Mouse (Mus musculus) olfactory bulb, adult 2 months (tissue): ENCODE results near the gene Wdr54. TPM values are rescaled to one million over a fixed set of nuclear protein-coding genes. Genes with fewer than 3 reads are reported as not detected.
"Not testable (repeated sequence)": the region's sequence is repeated elsewhere in the genome, so short reads cannot be mapped to it uniquely, and the experiment has no call there.

Source experiments
- H3K27ac ChIP-seq: fragments of 200-500 bp; 2 replicates; pipeline ENCODE4 v1.5.1; 2012; ENCODE audit warnings: low read depth, low read length; ENCODE audit not compliant: insufficient read depth
- H3K4me1 ChIP-seq: fragments of 200-500 bp; 2 replicates; pipeline ENCODE4 v1.6.1; 2012; ENCODE audit warnings: low read length; ENCODE audit not compliant: control insufficient read depth, insufficient read depth
- H3K4me3 ChIP-seq: fragments of 200-500 bp; 2 replicates; pipeline ENCODE4 v1.5.1; 2012; ENCODE audit warnings: mild to moderate bottlenecking, low read depth, low read length, moderate library complexity; ENCODE audit not compliant: insufficient read depth
- CTCF ChIP-seq: fragments of 200-500 bp; IDR thresholded peaks from 2 replicates; pipeline ENCODE4 v1.5.1; 2012; ENCODE audit warnings: low read depth, mild to moderate bottlenecking, low read length, moderate library complexity; ENCODE audit not compliant: insufficient read depth
- POLR2A ChIP-seq: fragments of 200-500 bp; IDR thresholded peaks from 2 replicates; pipeline ENCODE4 v1.6.1; 2012; ENCODE audit warnings: mild to moderate bottlenecking, low read depth, low read length, moderate library complexity; ENCODE audit not compliant: insufficient read depth
- WGBS: fragments of 180-500 bp; shearing (Covaris S2); methylation state at CpG from one replicate; pipeline ENCODE4 v1.1.7; 2018; 5-methylcytosine and 5-hydroxymethylcytosine counted together
- polyA plus RNA-seq: library from polyadenylated mRNA; stranded (reverse); fragments of >200 nt; gene quantifications from 2 replicates; pipeline ENCODE4 v1.2.4, GENCODE M21; 2012; ENCODE audit warnings: low replicate concordance; ENCODE audit not compliant: missing spikeins, insufficient read depth, insufficient read length

The Wdr54 gene
- polyA plus RNA-seq, 1 experiment = not detected

- Histone ChIP-seq H3K27ac (no peak overlapping the region), H3K4me3 (no peak overlapping the region), H3K4me1 (peaks cover 6% of the 10 kb centered on the region)
- WGBS = 3% methylated on average over 8 of the region's 8 CpGs
- TF ChIP-seq CTCF (no peak), POLR2A (no peak)
Observed at GRCm38 (mm10) chr6:83162701-83163100, 6.5 kb upstream of the Wdr54 start.

- peaks cover 6% of the 10 kb centered on the region for H3K4me1 ChIP-seq
- H3K27ac ChIP-seq = no peak overlapping the region
- TF ChIP-seq CTCF (no peak), POLR2A (no peak)
- 26% methylated on average over 49 of the region's 49 CpGs for WGBS
- no peak overlapping the region for H3K4me3 ChIP-seq
Observed at GRCm38 (mm10) chr6:83161921-83162641, 5.9 kb upstream of the Wdr54 start.

- H3K4me1 ChIP-seq = peaks cover 6% of the 10 kb centered on the region
- H3K27ac ChIP-seq = no peak overlapping the region
- WGBS = 50% methylated on average over 19 of the region's 19 CpGs
- H3K4me3 ChIP-seq = no peak overlapping the region
- no peak for TF ChIP-seq CTCF
- TF ChIP-seq POLR2A = no peak
Observed at GRCm38 (mm10) chr6:83161442-83161841, 5.2 kb upstream of the Wdr54 start.

DNA sequence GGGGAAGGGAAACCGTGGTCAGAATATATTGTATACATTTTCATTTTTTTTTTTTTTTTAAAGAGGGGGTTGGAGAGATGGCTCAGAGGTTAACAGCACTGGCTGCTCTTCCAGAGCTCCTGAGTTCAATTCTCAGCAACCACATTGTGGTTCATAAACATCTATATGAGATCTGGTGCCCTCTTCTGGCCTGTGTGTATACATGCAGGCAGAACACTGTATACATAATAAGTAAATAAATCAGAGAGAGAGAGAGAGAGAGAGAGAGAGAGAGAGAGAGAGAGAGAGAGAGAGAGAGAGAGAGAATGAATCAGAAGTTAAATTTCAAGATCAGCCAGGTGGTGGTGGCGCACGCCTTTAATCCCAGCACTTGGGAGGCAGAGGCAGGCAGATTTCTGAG is 3.3 kb upstream of the Wdr54 start:
- H3K4me1 ChIP-seq = peaks cover 15% of the 10 kb centered on the region
- not testable (repeated sequence) for H3K4me3 ChIP-seq, H3K27ac ChIP-seq
- 17% methylated on average over 3 of the region's 3 CpGs for WGBS

DNA sequence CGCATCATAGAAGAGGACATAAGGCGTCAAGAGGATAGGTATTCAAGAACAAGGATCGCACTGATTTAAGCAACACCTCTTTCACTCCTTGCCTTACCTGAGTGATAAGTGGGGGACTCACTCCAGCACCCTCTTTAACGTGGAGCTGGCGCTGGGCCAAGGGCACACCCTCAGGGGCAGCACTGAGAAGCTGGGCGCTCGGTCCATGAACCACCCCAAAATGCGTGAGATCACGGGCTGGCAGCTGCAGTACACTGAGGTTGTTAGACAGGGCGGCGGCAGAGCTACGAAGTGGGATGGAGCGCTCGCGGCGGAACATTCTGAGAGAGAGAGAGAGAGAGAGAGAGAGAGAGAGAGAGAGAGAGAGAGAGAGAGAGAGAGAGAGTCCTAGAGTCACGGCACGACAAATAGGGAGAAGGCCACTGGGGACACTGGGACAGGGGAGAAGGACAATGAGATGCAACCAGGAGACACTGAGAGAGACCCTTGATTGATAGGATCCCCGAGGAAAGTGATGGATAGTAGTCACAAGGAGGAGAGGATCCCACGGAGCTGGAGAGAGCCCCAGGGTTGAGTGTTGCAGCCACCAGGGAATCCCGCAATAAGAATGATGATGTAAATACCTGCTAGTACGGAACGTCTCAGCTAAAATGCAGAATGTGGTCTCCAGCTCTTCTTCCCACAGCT is 502 bp downstream of the Wdr54 start:
- Histone ChIP-seq H3K4me3 (peak overlapping the region; percentile 50), H3K4me1 (peaks cover 9% of the 10 kb centered on the region), H3K27ac (no peak overlapping the region)
- TF ChIP-seq POLR2A (no peak), CTCF (no peak)
- WGBS = 9% methylated on average over 23 of the region's 23 CpGs

DNA sequence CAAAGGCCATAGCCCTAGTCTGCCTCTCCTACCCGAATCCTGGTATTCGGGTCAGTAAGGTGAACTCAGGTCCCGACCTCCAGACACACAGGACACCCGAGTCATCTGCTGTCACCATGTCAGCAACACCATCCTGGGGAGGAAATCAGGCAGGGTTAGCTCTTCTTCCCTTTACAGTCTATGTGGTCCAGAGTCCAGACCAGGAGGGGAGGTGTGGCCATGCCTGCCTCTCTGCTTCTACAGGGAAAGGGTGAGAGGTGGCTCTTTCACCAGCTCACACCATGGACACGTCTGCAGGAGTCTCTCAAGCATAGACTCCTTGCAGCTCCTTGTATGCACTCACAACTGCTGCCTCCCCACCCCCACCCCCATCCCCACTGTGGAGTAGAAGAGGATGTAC is 2.7 kb downstream of the Wdr54 start:
- TF ChIP-seq CTCF = no peak
- no peak for TF ChIP-seq POLR2A
- Histone ChIP-seq H3K27ac (no peak overlapping the region), H3K4me1 (peaks cover 9% of the 10 kb centered on the region), H3K4me3 (no peak overlapping the region)
- WGBS = 83% methylated on average over 5 of the region's 5 CpGs

DNA sequence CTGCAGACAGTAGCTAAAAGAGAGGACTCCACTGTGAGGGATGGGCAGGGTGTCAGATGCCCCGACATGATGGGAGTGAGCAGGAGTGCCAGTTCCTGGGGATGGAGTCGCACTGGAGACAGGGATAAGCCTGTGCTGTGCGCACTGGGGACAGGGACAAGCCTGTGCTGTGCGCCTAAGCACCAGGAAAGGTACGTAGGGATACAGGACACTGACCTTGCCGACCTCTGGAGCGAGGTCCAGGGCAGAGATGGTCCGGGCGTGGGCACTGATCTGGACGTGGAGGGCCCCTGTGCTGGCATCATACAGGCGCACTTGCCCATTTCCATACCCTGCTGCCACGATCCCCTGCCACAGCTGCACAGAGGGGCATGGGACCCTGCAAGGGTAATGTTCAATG is 3.2 kb downstream of the Wdr54 start:
- no peak overlapping the region for H3K4me3 ChIP-seq
- peaks cover 10% of the 10 kb centered on the region for H3K4me1 ChIP-seq
- H3K27ac ChIP-seq = no peak overlapping the region
- TF ChIP-seq CTCF = no peak
- TF ChIP-seq POLR2A = no peak
- WGBS = 90% methylated on average over 12 of the region's 12 CpGs

GRCm38 (mm10) chr6:83151721-83152120 is 4.5 kb downstream of the Wdr54 start:
- no peak overlapping the region for H3K4me3 ChIP-seq
- TF ChIP-seq POLR2A (no peak), CTCF (no peak)
- H3K4me1 ChIP-seq = peaks cover 20% of the 10 kb centered on the region
- H3K27ac ChIP-seq = no peak overlapping the region
- WGBS = 39% methylated on average over 8 of the region's 8 CpGs

- no peak overlapping the region for H3K4me3 ChIP-seq
- WGBS = 60% methylated on average over 7 of the region's 7 CpGs
- H3K27ac ChIP-seq = no peak overlapping the region
- TF ChIP-seq POLR2A = no peak
- no peak for TF ChIP-seq CTCF
- H3K4me1 ChIP-seq = peaks cover 19% of the 10 kb centered on the region
Observed at GRCm38 (mm10) chr6:83147280-83147679, 8.9 kb downstream of the Wdr54 start.

DNA sequence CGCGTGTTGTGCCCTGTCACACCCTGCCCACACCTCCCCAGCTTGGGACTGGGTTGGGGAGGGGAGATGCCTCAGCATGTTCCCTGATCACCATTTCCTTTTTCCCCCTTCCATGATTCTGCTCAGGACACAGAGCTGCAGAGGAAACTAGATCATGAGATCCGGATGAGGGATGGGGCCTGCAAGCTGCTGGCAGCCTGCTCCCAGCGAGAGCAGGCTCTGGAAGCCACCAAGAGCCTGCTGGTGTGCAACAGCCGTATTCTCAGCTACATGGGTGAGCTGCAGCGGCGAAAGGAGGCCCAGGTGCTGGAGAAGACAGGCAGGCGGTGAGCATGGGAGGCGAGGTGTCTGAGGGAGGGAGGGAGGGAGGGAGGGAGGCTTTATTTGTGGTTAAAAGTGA is 10.4 kb downstream of the Wdr54 start:
- H3K4me3 ChIP-seq = no peak overlapping the region
- 72% methylated on average over 9 of the region's 9 CpGs for WGBS
- peaks cover 25% of the 10 kb centered on the region for H3K4me1 ChIP-seq
- TF ChIP-seq CTCF (no peak), POLR2A (no peak)
- H3K27ac ChIP-seq = no peak overlapping the region
